Mouse (Mus musculus) spleen, postnatal 36 days (tissue): ENCODE data around the gene Adat2.

Source experiments
- DNase-seq, 2 experiments: peaks; one replicate each; pipeline ENCODE4 v3.0.0; 2022; ENCODE audit warnings: low spot score in 2 of 2, mixed read lengths in 1 of 2

The Adat2 gene

DNA sequence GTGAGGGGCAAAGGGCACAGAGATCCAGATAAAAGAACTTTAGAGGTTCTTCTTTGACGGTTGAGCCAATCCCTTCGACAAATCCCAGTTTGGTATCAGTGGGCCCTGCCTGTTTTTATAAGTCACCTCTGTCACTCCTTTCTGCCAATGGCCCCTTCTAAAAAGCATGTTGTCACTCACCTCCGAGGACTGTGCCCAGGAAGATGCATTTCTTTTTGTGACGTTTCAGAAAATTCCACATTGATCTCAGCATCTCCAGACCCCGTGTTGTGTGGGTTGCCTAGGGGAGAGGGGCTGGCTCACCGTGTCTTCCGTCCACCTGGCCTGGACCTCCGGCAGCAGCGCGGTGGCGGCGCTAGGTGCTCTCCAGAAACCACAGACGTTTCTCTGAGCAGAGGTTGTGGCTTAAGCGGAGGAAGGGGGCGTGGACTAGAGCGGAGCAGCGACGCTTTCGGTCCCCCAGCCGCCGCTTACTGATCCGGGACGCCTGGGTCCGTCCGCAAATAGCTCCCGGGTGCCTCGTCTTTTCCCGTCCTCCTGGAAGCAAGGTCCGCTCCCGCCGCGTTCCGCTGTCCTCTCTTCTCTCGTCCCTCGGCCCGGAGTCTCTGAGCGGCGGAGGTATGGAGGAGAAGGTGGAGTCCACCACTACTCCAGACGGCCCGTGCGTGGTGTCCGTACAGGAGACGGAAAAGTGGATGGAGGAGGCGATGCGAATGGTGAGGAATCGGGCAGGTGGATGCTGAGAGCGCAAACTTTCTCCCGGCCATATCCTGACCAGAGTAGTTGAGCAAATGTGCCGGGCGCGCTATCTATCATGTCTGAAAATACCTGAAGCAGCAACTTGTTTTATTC, at the start of gene Adat2, which contains the start of gene Pex3:
Gene Adat2 (plus strand): TSS at position 249 of the 852 bp plus-strand sequence.
Gene Pex3 (minus strand): TSS at position 497 of the 852 bp plus-strand sequence.
- peak; percentile 87 to 90 for DNase-seq

DNA sequence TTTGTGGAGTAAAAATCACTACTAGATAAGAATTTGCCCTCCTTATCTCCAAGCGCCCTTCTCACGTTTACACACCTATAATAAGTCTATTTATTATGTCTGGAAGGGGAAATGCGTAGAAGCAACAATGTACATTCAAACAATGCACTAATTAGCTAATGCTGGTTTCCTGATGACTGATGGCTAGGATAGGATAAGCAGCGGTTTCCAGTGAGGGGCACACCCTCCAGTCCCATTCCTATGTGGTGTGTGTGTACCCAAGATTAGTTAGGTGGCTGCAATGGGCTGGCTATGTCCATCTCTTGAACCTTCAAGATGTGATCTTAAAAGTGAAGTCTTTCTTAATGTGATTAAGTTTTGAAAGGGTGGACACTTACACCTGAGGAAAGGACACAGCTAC, 30.8 kb upstream of the Adat2 start:
- no peak for DNase-seq

DNA sequence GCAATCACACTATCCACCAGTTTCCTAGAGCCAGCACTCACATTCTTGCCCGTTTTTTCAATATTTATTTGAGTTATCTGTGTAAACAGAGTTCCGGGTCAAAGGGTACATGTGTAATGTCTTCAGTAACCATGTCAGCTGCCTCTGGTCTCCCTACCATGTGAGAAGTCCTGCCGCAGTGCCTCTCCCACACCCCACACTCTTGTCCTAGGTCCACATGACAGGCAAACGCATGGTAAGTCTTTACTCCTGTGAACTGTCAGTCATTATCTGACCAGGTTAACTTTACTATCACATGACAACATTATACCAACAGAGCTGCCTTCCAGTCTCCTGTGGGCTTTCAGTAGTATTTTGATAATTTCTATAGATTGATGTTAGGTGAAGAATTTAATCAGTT, 24.5 kb upstream of the Adat2 start:
- DNase-seq: no peak

DNA sequence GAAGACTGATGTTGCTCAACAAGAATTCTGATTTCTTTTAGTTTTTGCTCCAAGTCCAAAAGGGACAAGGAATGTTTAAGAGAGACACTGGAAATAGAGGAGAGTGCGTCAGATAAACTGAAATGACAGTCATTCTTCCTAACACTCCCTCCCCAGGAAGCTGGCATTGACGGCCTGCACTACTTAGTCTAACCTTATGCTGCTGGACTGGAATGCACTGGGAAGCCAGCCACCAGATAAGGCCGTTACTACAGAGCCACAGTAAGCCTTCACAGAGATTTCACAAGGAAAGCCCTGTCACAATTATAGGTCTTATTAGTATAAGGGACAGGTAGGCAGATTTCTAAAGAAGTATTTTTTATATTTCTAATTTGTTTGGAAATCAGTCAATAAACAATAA, 17.9 kb upstream of the Adat2 start:
- DNase-seq: no peak

DNA sequence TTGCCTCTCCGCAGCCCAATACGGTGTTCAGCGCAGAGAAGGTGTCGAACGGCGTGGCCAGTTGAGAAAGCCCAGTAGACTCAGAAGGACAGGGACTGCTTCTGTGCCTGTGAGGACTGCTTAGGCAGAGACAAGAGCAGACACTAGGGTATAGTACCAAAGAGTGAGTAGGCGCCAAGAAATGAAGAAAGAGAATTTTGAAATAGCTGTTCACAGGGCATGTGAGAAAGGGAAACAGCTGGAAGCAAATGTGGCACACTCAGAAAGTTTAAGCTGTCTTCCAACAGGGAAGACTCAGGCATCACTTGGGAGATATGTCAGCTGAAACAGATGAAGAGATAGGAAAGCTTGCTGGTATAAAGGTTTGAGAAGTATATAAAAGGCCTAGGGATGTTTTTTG, 16.0 kb upstream of the Adat2 start:
- no peak for DNase-seq

DNA sequence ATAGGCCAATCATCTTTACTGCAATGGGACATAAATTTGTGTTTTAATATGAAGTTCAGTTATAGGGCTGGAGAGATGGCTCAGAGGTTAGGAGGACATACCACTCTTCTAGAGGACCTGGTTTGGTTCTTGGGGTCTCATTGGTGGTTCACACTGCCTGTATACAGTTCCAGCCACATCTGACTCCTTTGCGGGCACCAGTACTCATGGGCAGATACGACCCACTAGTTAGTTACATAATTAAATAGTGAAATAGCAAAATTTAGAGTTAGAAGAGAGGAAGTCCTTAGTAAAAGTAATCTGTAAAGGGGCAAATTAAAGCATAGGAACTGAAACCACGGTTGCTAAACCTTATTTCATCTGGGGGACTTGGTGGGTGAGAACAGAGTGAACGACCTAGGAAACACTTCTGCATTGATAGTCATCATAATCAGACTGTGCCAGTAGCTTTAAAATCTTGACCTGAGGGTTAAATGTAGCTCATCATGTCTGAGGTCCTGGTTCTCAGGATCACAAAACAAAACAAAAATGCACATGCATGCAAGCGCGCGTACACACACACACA, 12.8 kb upstream of the Adat2 start:
- DNase-seq: no peak

DNA sequence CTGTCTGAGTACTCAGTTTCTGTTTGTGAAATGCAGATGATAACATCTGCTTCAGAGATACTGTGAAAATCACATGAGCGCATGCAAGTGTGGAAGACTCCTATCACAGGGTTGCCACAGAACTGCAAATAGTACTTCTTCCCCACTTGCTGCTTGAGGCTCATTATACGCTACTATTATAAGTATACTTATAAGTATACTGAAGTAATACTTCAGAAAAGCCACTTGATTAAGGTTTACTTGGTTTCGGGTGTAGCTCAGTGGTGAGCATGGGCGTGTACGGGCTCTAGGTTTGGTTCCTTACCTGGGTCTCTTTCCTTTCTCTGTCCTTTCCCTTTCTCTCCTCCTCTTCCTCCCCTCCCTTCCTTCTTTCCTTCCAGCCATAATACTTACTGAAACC, 11.0 kb upstream of the Adat2 start:
- DNase-seq: no peak

DNA sequence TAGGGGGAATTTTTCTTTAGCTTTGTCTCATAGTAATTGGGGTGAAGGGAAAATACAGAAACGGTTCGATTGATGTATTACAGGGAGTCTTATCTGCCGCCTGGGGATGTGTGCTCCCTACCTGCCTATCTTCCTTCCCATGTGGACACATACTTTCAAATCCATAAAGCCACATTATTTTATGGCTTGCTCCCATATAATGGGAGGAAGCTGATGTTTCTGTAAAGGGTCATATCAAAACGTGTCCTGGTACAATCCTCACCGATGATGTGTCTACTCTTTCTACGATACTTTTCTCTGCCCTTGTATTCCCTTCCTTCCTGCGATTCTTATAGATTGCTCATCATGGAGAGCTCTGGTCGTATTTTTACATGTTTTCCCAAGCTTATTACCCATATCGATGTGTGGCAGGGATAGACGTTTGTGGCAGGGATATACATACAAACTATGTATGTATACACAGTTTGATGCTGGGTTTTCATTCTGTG, 848 bp downstream of the Adat2 start:
- no peak for DNase-seq

DNA sequence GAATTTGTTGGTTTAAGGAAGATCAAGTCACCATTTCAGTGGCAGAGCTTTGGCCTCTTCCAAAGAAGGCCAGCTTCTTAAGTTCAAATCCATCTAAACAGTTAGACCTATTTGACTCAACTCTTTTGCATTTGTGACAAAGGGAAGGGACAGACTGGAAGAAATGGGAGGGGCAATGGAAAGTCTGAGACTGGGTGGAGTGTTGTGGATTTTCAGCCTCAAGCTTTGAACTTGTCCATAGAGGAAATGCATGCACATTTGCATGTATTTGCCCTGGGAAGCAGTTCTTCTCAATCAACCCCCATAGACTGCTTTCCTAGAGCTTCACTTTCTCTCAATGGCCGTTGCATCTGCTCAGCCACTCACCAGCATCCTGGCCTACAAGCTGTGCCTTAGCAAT, 1.6 kb downstream of the Adat2 start:
- DNase-seq: no peak

DNA sequence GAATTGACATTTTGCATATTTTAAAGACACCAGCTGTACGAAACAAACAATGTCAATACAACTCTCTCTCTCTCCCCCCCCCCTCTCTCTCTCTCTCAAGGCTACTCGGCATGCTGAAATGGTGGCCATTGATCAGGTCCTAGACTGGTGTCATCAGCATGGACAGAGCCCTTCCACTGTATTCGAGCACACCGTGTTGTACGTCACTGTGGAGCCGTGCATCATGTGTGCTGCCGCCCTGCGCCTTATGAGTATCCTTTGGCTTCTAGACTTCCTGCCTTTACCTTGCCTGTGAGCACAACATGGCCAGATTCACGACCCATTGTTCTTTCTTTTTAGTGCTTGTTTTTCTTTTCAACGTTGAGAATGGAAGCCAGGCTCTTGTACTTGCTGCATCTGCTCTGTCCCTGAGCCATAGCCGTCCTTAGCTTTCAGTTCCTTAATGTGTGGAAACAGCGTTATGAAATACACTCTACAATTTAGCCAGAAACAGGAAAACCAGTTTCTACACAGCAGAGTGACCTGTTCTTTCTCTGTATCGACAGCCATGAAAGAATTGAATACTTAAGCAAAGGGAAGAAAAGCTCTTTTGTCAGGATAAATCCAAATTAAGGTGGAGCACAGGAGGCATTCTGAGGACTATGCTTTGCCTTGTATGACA, 7.5 kb downstream of the Adat2 start:
- DNase-seq: no peak

DNA sequence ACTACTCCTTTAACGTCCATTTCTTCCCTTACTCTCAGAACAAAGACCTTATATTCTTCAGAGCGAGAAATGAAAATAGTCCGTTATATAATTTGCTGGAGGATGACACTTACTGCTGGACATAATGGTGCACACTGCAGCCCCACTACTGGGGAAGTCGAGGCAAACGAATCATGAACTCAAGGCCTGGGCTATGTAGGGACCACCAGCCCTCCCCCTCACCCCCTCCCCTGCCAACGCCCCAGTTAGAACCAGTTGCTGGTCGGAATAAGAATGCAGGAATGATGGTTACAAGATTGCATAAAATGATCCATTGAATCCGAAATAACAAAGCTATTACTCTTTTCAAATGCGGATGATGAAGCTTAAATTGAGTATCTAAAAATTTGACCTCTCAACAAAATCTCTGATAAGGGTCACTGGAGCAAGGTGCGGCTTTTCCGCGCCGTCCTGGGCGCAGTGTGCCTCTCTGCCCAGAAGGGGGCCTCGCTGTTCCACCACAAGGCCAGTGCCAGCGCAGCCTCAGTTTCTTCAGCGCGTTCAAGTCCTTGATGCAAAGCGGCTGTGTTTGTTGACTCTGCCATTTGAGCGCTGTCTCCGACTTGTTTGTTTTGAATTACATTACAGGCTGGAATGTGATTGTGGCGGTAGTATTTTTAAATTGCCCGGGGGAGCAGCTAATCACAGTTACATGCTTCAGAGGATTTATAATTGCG, 11.8 kb downstream of the Adat2 start:
- peak; percentile 19 to 34 for DNase-seq

DNA sequence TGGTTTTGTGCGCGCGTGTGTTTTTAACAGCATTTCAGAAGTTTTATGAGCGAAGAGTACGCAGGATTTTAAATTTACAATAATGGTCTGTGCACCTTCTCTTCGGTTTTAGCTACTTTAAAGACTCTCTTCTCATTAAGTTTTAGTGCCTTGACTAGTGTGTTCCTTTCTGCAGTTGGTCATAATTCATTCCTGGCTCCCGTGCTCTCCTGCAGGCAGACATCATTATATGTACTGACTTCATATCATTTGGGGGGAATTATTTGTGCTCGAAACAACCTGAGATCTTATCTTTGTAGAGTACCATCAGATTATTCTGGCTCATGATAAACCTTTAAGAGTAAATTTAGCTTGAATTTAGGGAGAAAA, 12.4 kb downstream of the Adat2 start:
- no peak for DNase-seq

DNA sequence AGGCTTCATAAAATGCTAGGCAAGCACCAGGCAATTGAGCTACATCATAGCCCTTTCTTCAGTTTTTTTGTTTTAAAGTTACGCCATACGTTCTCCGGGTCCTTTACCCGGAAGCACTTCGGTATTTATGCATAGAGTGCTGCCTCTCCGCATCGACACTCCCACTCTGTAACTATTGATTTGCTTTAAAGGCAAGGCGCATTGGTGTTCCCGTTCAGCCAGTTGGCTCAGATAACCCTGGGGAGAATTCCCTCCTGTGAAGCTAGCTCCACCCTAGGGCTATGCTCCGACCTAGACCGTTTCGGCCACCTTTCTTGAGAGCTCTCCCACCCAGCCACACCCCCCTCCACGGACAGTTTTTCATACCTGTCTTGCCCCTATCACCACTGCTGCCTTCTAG, 13.7 kb downstream of the Adat2 start:
- no peak for DNase-seq

DNA sequence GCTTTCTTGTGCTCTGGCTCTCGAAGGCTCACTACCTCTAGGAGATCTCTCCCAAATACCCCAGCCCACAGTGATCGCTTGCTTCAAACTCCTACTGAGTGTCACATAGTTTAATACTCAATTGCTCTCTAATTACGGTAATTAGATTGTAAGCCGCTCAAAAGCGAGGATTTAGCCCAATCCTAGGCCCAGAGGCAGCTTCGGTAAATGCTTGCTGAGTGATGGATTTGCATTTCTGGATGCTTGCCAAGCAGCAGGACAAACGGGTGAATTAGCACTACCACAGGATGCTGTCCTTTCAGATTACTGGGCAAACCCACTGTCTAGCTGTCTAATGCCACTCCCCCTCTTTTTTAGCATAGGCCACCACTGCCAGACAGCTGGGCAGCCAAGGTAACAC, 17.1 kb downstream of the Adat2 start:
- DNase-seq: no peak

DNA sequence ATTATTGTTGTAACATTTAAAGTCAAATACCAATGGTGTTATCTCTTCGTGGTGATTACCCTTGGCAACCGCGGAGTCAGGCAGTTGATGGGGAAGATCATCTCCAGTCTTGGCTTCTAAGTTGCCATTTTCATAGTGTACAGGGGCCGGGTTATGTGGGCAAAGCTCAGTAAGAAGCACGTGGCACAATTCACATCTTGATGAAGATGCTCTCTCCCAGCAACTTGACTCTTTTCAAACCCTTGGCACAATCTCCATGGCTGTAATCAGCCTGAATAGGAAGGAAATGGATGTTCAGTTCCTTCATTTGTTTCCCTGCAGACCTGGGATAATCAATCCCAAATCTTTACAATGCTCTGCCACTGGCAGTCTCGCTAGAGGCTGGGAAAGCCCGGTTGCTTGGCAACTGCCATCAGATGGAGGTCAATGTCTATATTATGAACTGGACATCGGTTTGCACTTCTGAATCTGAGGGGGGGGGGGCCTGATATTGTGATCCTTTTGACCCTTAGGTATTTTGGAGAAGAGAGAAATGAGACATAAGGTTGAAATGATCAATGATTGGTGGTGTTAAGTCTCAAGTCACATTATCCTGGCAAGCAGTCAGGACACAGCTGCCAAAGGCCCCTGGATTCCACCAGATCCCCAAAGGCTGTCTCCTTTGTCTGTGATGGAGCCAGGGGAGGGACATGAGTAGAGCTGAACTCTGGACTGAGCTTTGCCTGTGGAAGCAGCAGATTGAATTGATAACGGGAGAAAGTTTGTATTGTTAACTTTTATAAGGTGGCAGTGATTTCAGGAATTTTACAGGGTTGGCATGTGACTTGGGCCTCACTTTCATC, 18.2 kb downstream of the Adat2 start:
- DNase-seq: no peak

DNA sequence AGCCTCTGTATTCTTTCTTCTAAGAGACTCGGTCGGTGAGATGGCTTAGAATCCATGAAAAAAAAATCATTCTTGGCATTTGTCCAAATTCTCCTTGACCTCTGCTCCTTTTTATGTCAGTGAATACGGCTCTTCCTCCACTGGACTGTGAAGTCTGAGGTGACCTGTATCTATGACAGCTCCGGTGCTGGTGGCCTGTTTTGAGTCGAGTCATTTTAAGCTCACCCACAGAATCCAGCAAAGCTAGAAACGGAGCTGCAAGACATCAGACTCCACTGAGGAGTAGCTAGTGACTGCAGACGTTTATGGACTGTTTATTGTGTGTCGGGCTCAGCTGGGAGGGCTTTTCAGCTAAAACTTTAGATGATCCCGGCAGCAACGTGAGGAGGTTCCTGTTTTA, 19.3 kb downstream of the Adat2 start:
- no peak for DNase-seq

DNA sequence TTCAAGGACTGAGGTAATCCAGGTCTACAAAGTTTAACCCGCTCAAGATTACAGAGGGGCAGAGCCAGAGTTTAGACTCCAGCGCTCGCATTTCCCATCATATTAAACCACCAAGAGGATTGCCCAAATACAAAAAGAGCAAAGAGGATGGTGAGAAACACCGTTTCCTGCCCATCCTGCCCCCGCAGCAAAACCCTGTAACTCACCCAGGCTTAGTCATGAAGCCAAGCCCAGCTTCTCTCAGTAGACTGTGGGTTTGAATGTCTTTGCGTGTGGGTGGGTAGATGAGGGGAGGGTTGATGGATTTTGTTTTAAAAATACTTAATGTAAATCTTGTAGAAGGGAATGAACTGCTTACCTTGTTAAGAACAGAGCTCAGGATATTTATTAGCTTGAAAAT, 19.7 kb downstream of the Adat2 start:
- no peak for DNase-seq

DNA sequence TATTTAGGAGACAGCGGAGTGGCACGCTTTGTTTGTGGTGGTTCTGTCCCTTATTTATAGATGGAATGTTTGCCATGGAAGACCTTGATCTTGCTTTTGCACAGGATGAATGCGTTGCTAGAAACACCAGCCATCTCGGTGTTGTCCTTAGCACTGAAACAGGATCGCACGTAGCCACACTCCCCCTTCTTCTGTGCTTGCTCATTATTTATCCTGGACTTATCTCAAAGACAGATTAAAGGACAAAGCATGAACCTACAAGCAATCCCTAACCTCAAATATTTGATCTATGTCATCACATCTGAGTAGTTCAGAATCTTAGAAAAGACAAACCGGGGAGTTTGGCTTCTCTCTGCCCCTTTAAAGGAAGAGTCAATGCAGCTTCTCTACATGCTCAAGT, 24.4 kb downstream of the Adat2 start:
- no peak for DNase-seq

DNA sequence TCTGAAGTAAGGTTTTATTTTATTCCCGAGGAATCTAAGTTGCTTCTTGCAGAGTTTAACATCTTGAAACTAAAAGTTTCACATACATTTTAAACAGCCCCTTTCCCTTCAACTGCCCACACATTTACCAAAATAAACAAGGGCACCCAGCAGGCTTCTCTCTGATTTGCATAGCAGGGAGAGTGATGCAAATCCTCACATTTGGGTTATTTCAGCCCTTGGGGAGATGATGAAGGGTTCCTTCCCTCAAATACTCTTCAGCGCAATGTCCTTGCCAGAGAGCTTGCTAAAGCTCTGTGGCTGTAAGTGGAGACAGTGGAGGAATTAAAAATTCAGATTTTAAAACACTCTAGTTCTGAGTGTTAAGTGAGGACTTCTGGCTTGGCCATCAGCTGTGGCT, 35.2 kb downstream of the Adat2 start:
- DNase-seq: no peak

DNA sequence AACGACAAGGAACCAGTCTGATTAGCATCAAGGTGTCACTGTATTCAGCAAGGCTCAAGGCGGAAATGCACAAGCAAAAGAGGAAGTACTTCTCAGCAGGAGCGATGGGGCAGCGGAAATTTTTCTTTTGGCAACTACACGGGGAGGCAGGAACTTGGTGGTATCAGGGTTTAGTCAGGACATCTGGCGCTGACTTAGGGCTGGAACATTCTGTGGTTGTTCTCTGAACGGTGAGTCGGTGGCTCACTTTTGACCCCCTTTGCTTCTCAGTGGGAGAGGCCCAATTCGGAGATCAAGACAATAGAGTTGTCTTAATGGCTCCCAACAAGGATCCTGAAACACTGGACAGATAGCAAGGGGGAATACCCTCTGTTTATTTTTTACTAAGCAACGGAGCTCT, 39.5 kb downstream of the Adat2 start:
- no peak for DNase-seq

DNA sequence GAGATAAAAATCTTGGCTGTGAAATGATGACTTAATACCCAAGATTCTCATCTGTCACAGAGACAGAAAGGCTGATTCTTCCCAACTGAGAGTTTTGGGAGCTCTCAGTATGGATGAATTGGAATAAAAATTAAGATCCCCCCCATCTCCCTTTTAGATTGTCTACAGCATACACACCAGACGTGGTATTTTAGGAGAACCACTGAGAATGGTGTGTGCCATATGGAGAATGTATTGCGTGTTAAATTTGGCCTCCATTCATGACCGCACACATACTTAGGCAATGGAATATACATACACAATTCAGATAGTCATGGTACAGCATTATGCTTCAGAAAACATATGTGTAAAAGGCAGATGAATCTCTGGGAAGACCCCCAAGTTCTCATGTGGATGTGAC, 40.8 kb downstream of the Adat2 start:
- no peak for DNase-seq
